ENCODE assay signal across 8 mouse cellular contexts in genomic region chr19:6066571-6066970, GRCm38 (mm10). TPM values are rescaled to one million over a fixed set of nuclear protein-coding genes. Genes with fewer than 3 reads are reported as not detected.
A peak's percentile ranks its signal among the peaks of the same experiment; 100 is the strongest.
DNase-seq lines count a peak whose midpoint lies in the region; ATAC-seq lines count a peak whose summit lies in the region.

No protein-coding gene starts in this region.

- peak overlapping the region; percentile 95 for H3K4me2 ChIP-seq in kidney, embryonic 15.5 days
- peak overlapping the region; percentile 94 for H3K4me2 ChIP-seq in hindbrain, embryonic 15.5 days
- H3K4me2 ChIP-seq in midbrain, embryonic 14.5 days (ENCODE audit: low read length) = peak overlapping the region; percentile 94

- no peaks in the 10 kb centered on the region for H3K27me3 ChIP-seq in kidney, embryonic 15.5 days
- H3K27me3 ChIP-seq in hindbrain, embryonic 15.5 days = no peaks in the 10 kb centered on the region
- no peaks in the 10 kb centered on the region for H3K27me3 ChIP-seq in midbrain, embryonic 14.5 days (ENCODE audit: control insufficient read depth, insufficient read depth, low read length)

- peaks cover 49% of the 10 kb centered on the region for H3K4me1 ChIP-seq in kidney, embryonic 15.5 days
- peaks cover 13% of the 10 kb centered on the region for H3K4me1 ChIP-seq in brown adipose tissue, adult 24 weeks (ENCODE audit: control insufficient read depth, insufficient read depth, insufficient read length, low read length)
- H3K4me1 ChIP-seq in hindbrain, embryonic 15.5 days (replicated peaks) = peaks cover 56% of the 10 kb centered on the region
- peaks cover 30% of the 10 kb centered on the region for H3K4me1 ChIP-seq in midbrain, embryonic 14.5 days (ENCODE audit: control insufficient read depth, insufficient read depth, low read length)

- no peak for DNase-seq in kidney, adult 11 months
- peak; percentile 31 for DNase-seq in midbrain, embryonic 14.5 days
- DNase-seq in urinary bladder, adult 2 months (ENCODE audit: low spot score) = no peak
- no peak for DNase-seq in cerebellum, adult 18-20 months

- H3K36me3 ChIP-seq in kidney, embryonic 15.5 days = peaks cover 31% of the 10 kb centered on the region
- H3K36me3 ChIP-seq in hindbrain, embryonic 15.5 days = peaks cover 23% of the 10 kb centered on the region
- peaks cover 30% of the 10 kb centered on the region for H3K36me3 ChIP-seq in midbrain, embryonic 14.5 days (ENCODE audit: control insufficient read depth, insufficient read depth, low read length)

- peak overlapping the region; percentile 52 for H3K4me3 ChIP-seq in kidney, embryonic 15.5 days (replicated peaks)
- peak overlapping the region; percentile 58; the same call in 1 of the 2 replicates for H3K4me3 ChIP-seq in brown adipose tissue, adult 24 weeks (ENCODE audit: insufficient read depth, low read depth, low read length)
- peak overlapping the region; percentile 61 for H3K4me3 ChIP-seq in hindbrain, embryonic 15.5 days
- peak overlapping the region; percentile 58 for H3K4me3 ChIP-seq in midbrain, embryonic 14.5 days (replicated peaks; ENCODE audit: low read depth, low read length)

- WGBS in kidney, embryonic 15.5 days = 35% methylated on average over 5 of the region's 5 CpGs
- 25% methylated on average over 5 of the region's 5 CpGs for WGBS in hindbrain, embryonic 15.5 days
- WGBS in midbrain, embryonic 14.5 days = 34% methylated on average over 5 of the region's 5 CpGs

- H3K9ac ChIP-seq in kidney, embryonic 15.5 days = peak overlapping the region; percentile 61
- peak overlapping the region; percentile 84 for H3K9ac ChIP-seq in hindbrain, embryonic 15.5 days
- H3K9ac ChIP-seq in midbrain, embryonic 14.5 days (replicated peaks; ENCODE audit: low read length) = peak overlapping the region; percentile 70

- H3K9me3 ChIP-seq in kidney, embryonic 15.5 days (replicated peaks) = no peaks in the 10 kb centered on the region
- no peaks in the 10 kb centered on the region for H3K9me3 ChIP-seq in hindbrain, embryonic 15.5 days
- H3K9me3 ChIP-seq in midbrain, embryonic 14.5 days (ENCODE audit: control insufficient read depth, low read length) = no peaks in the 10 kb centered on the region

- peak overlapping the region; percentile 88 for H3K27ac ChIP-seq in kidney, embryonic 15.5 days
- no peak overlapping the region for H3K27ac ChIP-seq in brown adipose tissue, adult 24 weeks (replicated peaks; ENCODE audit: low read depth, low read length)
- peak overlapping the region; percentile 88 for H3K27ac ChIP-seq in hindbrain, embryonic 15.5 days (replicated peaks)
- H3K27ac ChIP-seq in midbrain, embryonic 14.5 days (replicated peaks; ENCODE audit: low read depth, low read length) = peak overlapping the region; percentile 90

- ATAC-seq in kidney, embryonic 15.5 days (replicated peaks; ENCODE audit: low FRiP score) = no peak
- peak; percentile 16; the same call in 1 of the 2 replicates for ATAC-seq in hindbrain, embryonic 15.5 days (ENCODE audit: low FRiP score, low read depth)
- no peak for ATAC-seq in midbrain, embryonic 14.5 days (ENCODE audit: low FRiP score, low TSS enrichment)
- no peak for ATAC-seq in megakaryocyte progenitor cell, adult 5-6 weeks (replicated peaks; ENCODE audit: poor library complexity)

RNA-seq across cellular contexts. Expression of gene Tm7sf2, which starts 1.6 kb away (rescaled TPM):
- 23.6 and 24.9 TPM in 2 replicates for polyA plus RNA-seq in kidney, embryonic 15.5 days (2015; fragmentation: Nextera tagmentation; extraction: Ambion mirVana)
- polyA plus RNA-seq in brown adipose tissue, adult 24 weeks (2012; ENCODE audit: insufficient read depth, insufficient read length, missing spikeins) = 7.3 and 15.5 TPM in 2 replicates
- polyA plus RNA-seq in hindbrain, embryonic 15.5 days (2015; fragmentation: Nextera tagmentation; extraction: Ambion mirVana) = 58.6 and 60.1 TPM in 2 replicates
- 43.7 and 57.6 TPM in 2 replicates for polyA plus RNA-seq in midbrain, embryonic 14.5 days (2014; fragmentation: Nextera tagmentation; extraction: Ambion mirVana)
- total RNA-seq in megakaryocyte progenitor cell, adult 5-6 weeks (2015) = 8.4 and 10.6 TPM in 2 replicates
- total RNA-seq in megakaryocyte progenitor cell, adult 5-6 weeks (2017) = 1.6 and 1.8 TPM in 2 replicates
- polyA plus RNA-seq in urinary bladder, adult 2 months (2012; rRNA removed) = 24.1 and 33.2 TPM in 2 replicates

RNA-seq across cellular contexts. Expression of gene Znhit2, which starts 5.6 kb away (rescaled TPM):
- polyA plus RNA-seq in kidney, embryonic 15.5 days (2015; fragmentation: Nextera tagmentation; extraction: Ambion mirVana) = 33.0 and 33.2 TPM in 2 replicates
- polyA plus RNA-seq in brown adipose tissue, adult 24 weeks (2012; ENCODE audit: insufficient read depth, insufficient read length, missing spikeins) = 9.8 and 11.3 TPM in 2 replicates
- 33.0 and 34.8 TPM in 2 replicates for polyA plus RNA-seq in hindbrain, embryonic 15.5 days (2015; fragmentation: Nextera tagmentation; extraction: Ambion mirVana)
- 32.4 and 37.9 TPM in 2 replicates for polyA plus RNA-seq in midbrain, embryonic 14.5 days (2014; fragmentation: Nextera tagmentation; extraction: Ambion mirVana)
- 12.7 and 14.2 TPM in 2 replicates for total RNA-seq in megakaryocyte progenitor cell, adult 5-6 weeks (2015)
- 12.5 and 14.5 TPM in 2 replicates for total RNA-seq in megakaryocyte progenitor cell, adult 5-6 weeks (2017)
- polyA plus RNA-seq in urinary bladder, adult 2 months (2012; rRNA removed) = 25.8 and 26.8 TPM in 2 replicates

RNA-seq across cellular contexts. Expression of gene Fau, which starts 8.9 kb away (rescaled TPM):
- 741 and 838 TPM in 2 replicates for polyA plus RNA-seq in kidney, embryonic 15.5 days (2015; fragmentation: Nextera tagmentation; extraction: Ambion mirVana)
- polyA plus RNA-seq in brown adipose tissue, adult 24 weeks (2012; ENCODE audit: insufficient read depth, insufficient read length, missing spikeins) = 701 and 753 TPM in 2 replicates
- 503 and 507 TPM in 2 replicates for polyA plus RNA-seq in hindbrain, embryonic 15.5 days (2015; fragmentation: Nextera tagmentation; extraction: Ambion mirVana)
- 602 and 698 TPM in 2 replicates for polyA plus RNA-seq in midbrain, embryonic 14.5 days (2014; fragmentation: Nextera tagmentation; extraction: Ambion mirVana)
- total RNA-seq in megakaryocyte progenitor cell, adult 5-6 weeks (2015) = 1,814 and 1,841 TPM in 2 replicates
- total RNA-seq in megakaryocyte progenitor cell, adult 5-6 weeks (2017) = 1,690 and 2,042 TPM in 2 replicates
- polyA plus RNA-seq in urinary bladder, adult 2 months (2012; rRNA removed) = 1,752 and 1,769 TPM in 2 replicates

RNA-seq across cellular contexts. Expression of gene Mrpl49, which starts 9.0 kb away (rescaled TPM):
- 77.9 and 81.6 TPM in 2 replicates for polyA plus RNA-seq in kidney, embryonic 15.5 days (2015; fragmentation: Nextera tagmentation; extraction: Ambion mirVana)
- 53.6 and 56.4 TPM in 2 replicates for polyA plus RNA-seq in brown adipose tissue, adult 24 weeks (2012; ENCODE audit: insufficient read depth, insufficient read length, missing spikeins)
- polyA plus RNA-seq in hindbrain, embryonic 15.5 days (2015; fragmentation: Nextera tagmentation; extraction: Ambion mirVana) = 62.3 and 64.4 TPM in 2 replicates
- polyA plus RNA-seq in midbrain, embryonic 14.5 days (2014; fragmentation: Nextera tagmentation; extraction: Ambion mirVana) = 72.9 and 73.0 TPM in 2 replicates
- 44.4 and 53.5 TPM in 2 replicates for total RNA-seq in megakaryocyte progenitor cell, adult 5-6 weeks (2015)
- total RNA-seq in megakaryocyte progenitor cell, adult 5-6 weeks (2017) = 31.9 and 38.4 TPM in 2 replicates
- polyA plus RNA-seq in urinary bladder, adult 2 months (2012; rRNA removed) = 32.4 and 33.5 TPM in 2 replicates

RNA-seq across cellular contexts. Expression of gene Vps51, which starts 10.5 kb away (rescaled TPM):
- 70.3 and 78.5 TPM in 2 replicates for polyA plus RNA-seq in kidney, embryonic 15.5 days (2015; fragmentation: Nextera tagmentation; extraction: Ambion mirVana)
- 25.0 and 25.8 TPM in 2 replicates for polyA plus RNA-seq in brown adipose tissue, adult 24 weeks (2012; ENCODE audit: insufficient read depth, insufficient read length, missing spikeins)
- 84.8 and 94.0 TPM in 2 replicates for polyA plus RNA-seq in hindbrain, embryonic 15.5 days (2015; fragmentation: Nextera tagmentation; extraction: Ambion mirVana)
- polyA plus RNA-seq in midbrain, embryonic 14.5 days (2014; fragmentation: Nextera tagmentation; extraction: Ambion mirVana) = 86.1 and 86.7 TPM in 2 replicates
- 30.4 and 33.2 TPM in 2 replicates for total RNA-seq in megakaryocyte progenitor cell, adult 5-6 weeks (2015)
- total RNA-seq in megakaryocyte progenitor cell, adult 5-6 weeks (2017) = 42.8 and 54.7 TPM in 2 replicates
- 62.5 and 70.8 TPM in 2 replicates for polyA plus RNA-seq in urinary bladder, adult 2 months (2012; rRNA removed)
